Mouse (Mus musculus): Measurements from ENCODE around the gene Ccdc137. TPM values are rescaled to one million over a fixed set of nuclear protein-coding genes. Genes with fewer than 3 reads are reported as not detected.

Gene Ccdc137
- total and polyA plus RNA-seq, 2 experiments from 2014 or later, result 17.0 to 18.2 TPM

- Histone ChIP-seq H3K9ac (replicated peaks; ENCODE audit: low read length, poor library complexity, severe bottlenecking) (no peak overlapping the region), H3K9me3 (ENCODE audit: low read length) (no peaks in the 10 kb centered on the region), H3K4me3 (ENCODE audit: low read depth, low read length) (no peak overlapping the region), H3K36me3 (ENCODE audit: insufficient read depth, low read length) (peaks cover 39% of the 10 kb centered on the region), H3K4me1 (ENCODE audit: insufficient read depth, low read length) (peaks cover 3% of the 10 kb centered on the region), H3K27me3 (ENCODE audit: insufficient read depth, low read length) (no peaks in the 10 kb centered on the region), H3K4me2 (ENCODE audit: low read depth, low read length, poor library complexity, severe bottlenecking) (no peak overlapping the region), H3K27ac (ENCODE audit: low read depth, low read length) (no peak overlapping the region)
- DNase-seq (ENCODE audit: low spot score) (no peak), ATAC-seq (ENCODE audit: low FRiP score) (no peak)
- no peak for TF ChIP-seq CTCF (IDR thresholded peaks at IDR 0.05)
- WGBS, result 97% methylated on average over 12 of the region's 12 CpGs
Measured at GRCm38 (mm10) chr11:120498226-120498625, 40.3 kb downstream of the Ccdc137 start.

- no peak overlapping the region for H3K9ac ChIP-seq (replicated peaks; ENCODE audit: low read length, poor library complexity, severe bottlenecking)
- no peak for TF ChIP-seq CTCF (IDR thresholded peaks at IDR 0.05)
- no peak overlapping the region for H3K4me2 ChIP-seq (ENCODE audit: low read depth, low read length, poor library complexity, severe bottlenecking)
- H3K4me1 ChIP-seq (ENCODE audit: insufficient read depth, low read length), result no peaks in the 10 kb centered on the region
- H3K27me3 ChIP-seq (ENCODE audit: insufficient read depth, low read length), result no peaks in the 10 kb centered on the region
- no peak overlapping the region for H3K4me3 ChIP-seq (ENCODE audit: low read depth, low read length)
- H3K9me3 ChIP-seq (ENCODE audit: low read length), result no peaks in the 10 kb centered on the region
- DNase-seq (ENCODE audit: low spot score), result no peak
- peaks cover 39% of the 10 kb centered on the region for H3K36me3 ChIP-seq (ENCODE audit: insufficient read depth, low read length)
- ATAC-seq (ENCODE audit: low FRiP score), result no peak
- 91% methylated on average over 5 of the region's 5 CpGs for WGBS
- H3K27ac ChIP-seq (ENCODE audit: low read depth, low read length), result no peak overlapping the region
Measured at GRCm38 (mm10) chr11:120498891-120499290, 41.0 kb downstream of the Ccdc137 start.

GRCm38 (mm10) chr11:120499894-120500293, 42.0 kb downstream of the Ccdc137 start:
- WGBS, result 90% methylated on average over 6 of the region's 6 CpGs
- H3K27me3 ChIP-seq (ENCODE audit: insufficient read depth, low read length), result no peaks in the 10 kb centered on the region
- H3K27ac ChIP-seq (ENCODE audit: low read depth, low read length), result no peak overlapping the region
- peaks cover 39% of the 10 kb centered on the region for H3K36me3 ChIP-seq (ENCODE audit: insufficient read depth, low read length)
- no peaks in the 10 kb centered on the region for H3K4me1 ChIP-seq (ENCODE audit: insufficient read depth, low read length)
- ATAC-seq (ENCODE audit: low FRiP score) (no peak), DNase-seq (ENCODE audit: low spot score) (no peak)
- no peak overlapping the region for H3K4me2 ChIP-seq (ENCODE audit: low read depth, low read length, poor library complexity, severe bottlenecking)
- no peak overlapping the region for H3K4me3 ChIP-seq (ENCODE audit: low read depth, low read length)
- no peak for TF ChIP-seq CTCF (IDR thresholded peaks at IDR 0.05)
- H3K9me3 ChIP-seq (ENCODE audit: low read length), result no peaks in the 10 kb centered on the region
- no peak overlapping the region for H3K9ac ChIP-seq (replicated peaks; ENCODE audit: low read length, poor library complexity, severe bottlenecking)

- 21% methylated on average over 3 of the region's 3 CpGs for WGBS
- ATAC-seq (ENCODE audit: low FRiP score), result no peak
- Histone ChIP-seq H3K9ac (replicated peaks; ENCODE audit: low read length, poor library complexity, severe bottlenecking) (no peak overlapping the region), H3K4me3 (ENCODE audit: low read depth, low read length) (no peak overlapping the region), H3K27ac (ENCODE audit: low read depth, low read length) (no peak overlapping the region), H3K4me2 (ENCODE audit: low read depth, low read length, poor library complexity, severe bottlenecking) (no peak overlapping the region), H3K36me3 (ENCODE audit: insufficient read depth, low read length) (peaks cover 36% of the 10 kb centered on the region), H3K9me3 (ENCODE audit: low read length) (no peaks in the 10 kb centered on the region), H3K27me3 (ENCODE audit: insufficient read depth, low read length) (no peaks in the 10 kb centered on the region), H3K4me1 (ENCODE audit: insufficient read depth, low read length) (no peaks in the 10 kb centered on the region)
- no peak for TF ChIP-seq CTCF (IDR thresholded peaks at IDR 0.05)
- DNase-seq (ENCODE audit: low spot score), result no peak
Measured at GRCm38 (mm10) chr11:120500357-120500756, 42.4 kb downstream of the Ccdc137 start.

- Histone ChIP-seq H3K9me3 (ENCODE audit: low read length) (no peaks in the 10 kb centered on the region), H3K4me1 (ENCODE audit: insufficient read depth, low read length) (no peaks in the 10 kb centered on the region), H3K27me3 (ENCODE audit: insufficient read depth, low read length) (no peaks in the 10 kb centered on the region), H3K36me3 (ENCODE audit: insufficient read depth, low read length) (peaks cover 30% of the 10 kb centered on the region), H3K9ac (replicated peaks; ENCODE audit: low read length, poor library complexity, severe bottlenecking) (no peak overlapping the region), H3K4me3 (ENCODE audit: low read depth, low read length) (no peak overlapping the region), H3K4me2 (ENCODE audit: low read depth, low read length, poor library complexity, severe bottlenecking) (no peak overlapping the region), H3K27ac (ENCODE audit: low read depth, low read length) (no peak overlapping the region)
- WGBS, result 72% methylated on average over 6 of the region's 6 CpGs
- no peak for TF ChIP-seq CTCF (IDR thresholded peaks at IDR 0.05)
- ATAC-seq (ENCODE audit: low FRiP score), result no peak
- DNase-seq (ENCODE audit: low spot score), result no peak
Measured at GRCm38 (mm10) chr11:120501018-120501417, 43.1 kb downstream of the Ccdc137 start.

- Histone ChIP-seq H3K27me3 (ENCODE audit: insufficient read depth, low read length) (no peaks in the 10 kb centered on the region), H3K4me3 (ENCODE audit: low read depth, low read length) (no peak overlapping the region), H3K9me3 (ENCODE audit: low read length) (no peaks in the 10 kb centered on the region), H3K4me2 (ENCODE audit: low read depth, low read length, poor library complexity, severe bottlenecking) (no peak overlapping the region), H3K27ac (ENCODE audit: low read depth, low read length) (no peak overlapping the region), H3K4me1 (ENCODE audit: insufficient read depth, low read length) (no peaks in the 10 kb centered on the region), H3K36me3 (ENCODE audit: insufficient read depth, low read length) (peaks cover 24% of the 10 kb centered on the region), H3K9ac (replicated peaks; ENCODE audit: low read length, poor library complexity, severe bottlenecking) (no peak overlapping the region)
- no peak for TF ChIP-seq CTCF (IDR thresholded peaks at IDR 0.05)
- ATAC-seq (ENCODE audit: low FRiP score), result no peak
- no peak for DNase-seq (ENCODE audit: low spot score)
- whole genome bisulfite sequencing, result 89% methylated on average over 4 of the region's 4 CpGs
Measured at GRCm38 (mm10) chr11:120501701-120502100, 43.8 kb downstream of the Ccdc137 start.
